Mouse (Mus musculus) ES-Bruce4 (cell line): ENCODE measurements around the gene Npm1. TPM values are rescaled to one million over a fixed set of nuclear protein-coding genes. Genes with fewer than 3 reads are reported as not detected.

Experiments used
- H3K27ac ChIP-seq: 2 replicates; pipeline ENCODE4 v1.5.1; 2012; ENCODE audit warnings: low read length, inconsistent platforms; ENCODE audit not compliant: insufficient read depth
- H3K27me3 ChIP-seq: 2 replicates; pipeline ENCODE4 v1.6.1; 2012; ENCODE audit warnings: mild to moderate bottlenecking, low read length, inconsistent platforms; ENCODE audit not compliant: control insufficient read depth, poor library complexity, insufficient read depth, severe bottlenecking
- H3K36me3 ChIP-seq: 2 replicates; pipeline ENCODE4 v1.6.1; 2012; ENCODE audit warnings: inconsistent platforms, mild to moderate bottlenecking, low read length, moderate library complexity; ENCODE audit not compliant: control insufficient read depth, poor library complexity, insufficient read depth, severe bottlenecking
- H3K4me1 ChIP-seq: one replicate; pipeline ENCODE4 v1.8.1; 2011; ENCODE audit warnings: low read length; ENCODE audit not compliant: control insufficient read depth, insufficient read depth
- H3K4me3 ChIP-seq: 2 replicates; pipeline ENCODE4 v1.5.1; 2011; ENCODE audit warnings: low read depth, mild to moderate bottlenecking, low read length
- H3K9ac ChIP-seq: 2 replicates; pipeline ENCODE4 v1.6.1; 2012; ENCODE audit warnings: low read depth, mild to moderate bottlenecking, inconsistent platforms; ENCODE audit not compliant: poor library complexity, severe bottlenecking
- H3K9me3 ChIP-seq: replicated peaks from 2 replicates; pipeline ENCODE4 v1.6.1; 2012; ENCODE audit warnings: mild to moderate bottlenecking, low read length, inconsistent platforms; ENCODE audit not compliant: control insufficient read depth, poor library complexity, insufficient read depth, severe bottlenecking
- CTCF ChIP-seq: IDR thresholded peaks from one replicate; pipeline ENCODE4 v1.8.1; 2011; ENCODE audit warnings: low read depth, low read length
- EP300 ChIP-seq: IDR thresholded peaks from 2 replicates; pipeline ENCODE4 v1.6.1; 2011; ENCODE audit warnings: low read depth, low read length; ENCODE audit not compliant: insufficient read depth
- POLR2A ChIP-seq: IDR thresholded peaks from one replicate; pipeline ENCODE4 v1.8.1; 2011; ENCODE audit warnings: low read length; ENCODE audit not compliant: insufficient read depth
- polyA plus RNA-seq: library from polyadenylated mRNA; stranded (reverse); fragments of >200 nt; gene quantifications from 2 replicates; pipeline ENCODE4 v1.2.4, GENCODE M21; 2011; ENCODE audit warnings: low read depth; ENCODE audit not compliant: missing spikeins, insufficient read depth, insufficient read length

Gene Npm1
- polyA plus RNA-seq, 1 experiment = 5,189 TPM

DNA sequence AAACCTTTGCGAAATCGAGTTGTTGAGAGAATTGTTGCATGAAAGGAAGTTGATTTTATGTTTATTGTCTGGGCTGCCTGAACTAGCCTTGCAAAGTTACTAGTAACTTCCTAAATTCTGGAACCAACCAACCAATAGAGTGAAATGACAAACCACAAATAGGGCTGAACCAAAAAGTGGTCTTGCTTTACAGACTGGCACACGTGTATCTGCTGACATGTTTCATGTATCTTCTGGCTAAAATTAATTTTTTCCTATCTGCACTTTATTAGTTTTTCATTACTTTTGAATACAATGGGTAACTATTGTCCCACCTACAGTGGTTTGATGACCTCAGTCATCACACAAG is 13.9 kb downstream of the Npm1 start:
- H3K4me3 ChIP-seq = no peak overlapping the region
- H3K4me1 ChIP-seq = no peaks in the 10 kb centered on the region
- no peaks in the 10 kb centered on the region for H3K9me3 ChIP-seq
- no peak overlapping the region for H3K9ac ChIP-seq
- H3K27me3 ChIP-seq = peaks cover 3% of the 10 kb centered on the region; the same call in 1 of the 2 replicates
- H3K36me3 ChIP-seq = peaks cover 38% of the 10 kb centered on the region
- H3K27ac ChIP-seq = peak overlapping the region; percentile 14; the same call in 1 of the 2 replicates
- no peak for TF ChIP-seq CTCF
- TF ChIP-seq POLR2A = no peak
- TF ChIP-seq EP300 = no peak

DNA sequence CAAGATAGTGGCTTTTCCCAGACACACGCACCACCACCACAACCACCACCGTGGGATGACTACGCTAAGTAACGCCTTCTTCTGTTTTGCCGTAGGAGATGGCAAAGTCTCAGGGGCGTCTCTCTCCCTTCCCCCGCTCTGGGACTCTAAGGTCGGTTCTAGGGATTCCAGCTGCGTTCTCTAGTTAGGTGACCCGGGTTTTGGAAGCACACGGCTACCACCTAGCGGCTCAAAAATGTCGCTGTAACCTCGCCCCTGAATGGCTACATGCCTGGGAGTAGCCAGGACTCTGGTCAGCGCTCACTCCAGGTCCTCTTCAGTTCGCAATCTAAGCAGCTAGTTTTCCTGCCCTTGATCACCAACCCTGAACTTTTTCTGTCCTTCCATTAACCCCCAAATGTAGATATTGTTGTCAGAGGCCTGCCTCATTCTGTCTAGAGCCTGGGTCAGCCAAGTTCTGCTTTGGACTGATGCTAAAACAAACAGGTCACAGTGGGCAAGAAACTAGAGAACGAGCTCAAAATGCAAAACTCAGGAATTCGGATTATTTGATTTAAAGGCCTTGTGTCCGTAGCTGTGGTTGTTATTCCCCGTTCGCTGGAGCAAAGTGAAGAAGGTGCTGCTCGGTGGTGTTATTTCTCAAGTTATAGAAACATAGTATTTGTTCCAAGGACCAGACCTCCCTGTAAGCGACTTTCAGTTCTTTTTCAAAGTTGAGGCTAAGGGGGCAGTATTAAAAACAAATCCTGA is 14.5 kb downstream of the Npm1 start:
- TF ChIP-seq POLR2A = no peak
- TF ChIP-seq EP300 = 0 out of 2 replicates have a peak, but pooled peaks have one; percentile 37
- peak; percentile 77 for TF ChIP-seq CTCF
- no peak overlapping the region; the same call in 1 of the 2 replicates for H3K9ac ChIP-seq

DNA sequence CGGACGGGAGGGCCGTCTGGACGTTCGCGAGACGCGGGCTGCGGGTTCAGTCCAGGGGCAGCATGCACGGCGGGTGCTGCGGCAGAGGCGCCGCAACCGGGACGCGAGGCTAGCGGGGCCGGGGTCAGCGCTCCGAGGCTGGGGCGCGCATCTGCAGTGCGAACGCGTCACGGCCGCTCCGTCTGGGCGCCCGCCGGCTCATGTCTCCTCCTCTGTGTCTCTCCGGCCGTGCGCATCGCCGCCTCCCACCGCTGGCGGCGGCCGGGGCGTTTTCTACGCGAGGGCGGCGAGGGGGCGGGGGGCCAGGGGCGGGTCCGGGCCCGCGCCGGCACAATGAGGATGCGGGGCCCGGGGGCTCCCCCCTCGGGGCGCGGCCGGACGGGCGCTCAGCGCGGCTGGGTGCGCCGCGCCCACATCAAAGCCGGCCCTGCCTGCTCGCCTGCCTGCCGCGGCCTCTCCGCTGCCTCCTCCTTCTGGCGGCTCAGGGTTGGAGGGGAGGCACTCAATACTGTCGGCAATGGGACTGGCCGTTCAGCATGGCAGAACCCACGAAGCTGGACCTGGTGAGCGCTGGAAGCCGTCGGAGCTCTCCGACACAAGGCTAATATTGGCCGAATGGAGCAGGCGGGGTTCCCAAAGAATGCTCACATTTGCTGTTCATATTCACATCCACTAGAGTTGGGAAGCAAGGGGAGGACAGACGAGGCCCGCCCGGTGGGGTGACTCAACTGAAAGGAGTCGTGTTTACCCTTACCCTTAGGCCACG is 15.3 kb downstream of the Npm1 start:
- Histone ChIP-seq H3K27me3 (peaks cover 3% of the 10 kb centered on the region; the same call in 1 of the 2 replicates), H3K4me1 (no peaks in the 10 kb centered on the region), H3K27ac (no peak overlapping the region), H3K36me3 (peaks cover 25% of the 10 kb centered on the region), H3K9ac (peak overlapping the region; percentile 69), H3K4me3 (peak overlapping the region; percentile 75), H3K9me3 (no peaks in the 10 kb centered on the region)
- TF ChIP-seq POLR2A (no peak), CTCF (no peak), EP300 (no peak)

More for the DNA sequence above, 14.5 kb downstream of the Npm1 start:
- peaks cover 3% of the 10 kb centered on the region; the same call in 1 of the 2 replicates for H3K27me3 ChIP-seq
- H3K27ac ChIP-seq = peak overlapping the region; percentile 14; the same call in 1 of the 2 replicates
- peaks cover 32% of the 10 kb centered on the region for H3K36me3 ChIP-seq
- H3K4me3 ChIP-seq = peak overlapping the region; percentile 59
- H3K9me3 ChIP-seq = no peaks in the 10 kb centered on the region
- H3K4me1 ChIP-seq = no peaks in the 10 kb centered on the region

DNA sequence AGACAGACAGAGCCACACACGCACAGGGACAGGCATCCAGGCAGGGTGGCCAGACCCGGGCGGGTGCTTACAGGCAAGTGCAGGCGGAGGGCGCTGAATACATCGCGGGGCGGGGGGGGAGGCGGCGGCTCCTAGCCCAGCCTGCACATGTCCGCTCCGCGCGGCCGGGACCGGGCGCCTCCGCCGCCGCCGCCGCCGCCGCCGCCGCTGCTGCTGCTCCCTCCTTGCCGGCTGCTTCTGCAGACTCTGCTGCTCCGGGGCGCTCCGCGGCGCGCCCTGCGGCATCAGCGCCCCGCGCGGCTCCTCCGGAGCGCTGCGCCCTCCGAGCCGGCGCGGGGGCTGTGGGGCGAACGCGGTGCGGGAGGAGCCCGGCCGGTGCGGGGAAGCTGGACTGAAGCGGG is 15.8 kb downstream of the Npm1 start, which contains the start of gene Fgf18:
Gene Fgf18, minus strand, starts transcription at position 230 of the 401 bp plus-strand sequence.
- Histone ChIP-seq H3K36me3 (peaks cover 20% of the 10 kb centered on the region), H3K4me1 (no peaks in the 10 kb centered on the region), H3K9me3 (no peaks in the 10 kb centered on the region), H3K27me3 (peaks cover 3% of the 10 kb centered on the region; the same call in 1 of the 2 replicates), H3K4me3 (peak within 1 kb of the TSS; percentile 87), H3K27ac (no peak within 1 kb of the TSS), H3K9ac (peak within 1 kb of the TSS; percentile 69)
- TF ChIP-seq EP300 (no peak), POLR2A (no peak), CTCF (no peak)

DNA sequence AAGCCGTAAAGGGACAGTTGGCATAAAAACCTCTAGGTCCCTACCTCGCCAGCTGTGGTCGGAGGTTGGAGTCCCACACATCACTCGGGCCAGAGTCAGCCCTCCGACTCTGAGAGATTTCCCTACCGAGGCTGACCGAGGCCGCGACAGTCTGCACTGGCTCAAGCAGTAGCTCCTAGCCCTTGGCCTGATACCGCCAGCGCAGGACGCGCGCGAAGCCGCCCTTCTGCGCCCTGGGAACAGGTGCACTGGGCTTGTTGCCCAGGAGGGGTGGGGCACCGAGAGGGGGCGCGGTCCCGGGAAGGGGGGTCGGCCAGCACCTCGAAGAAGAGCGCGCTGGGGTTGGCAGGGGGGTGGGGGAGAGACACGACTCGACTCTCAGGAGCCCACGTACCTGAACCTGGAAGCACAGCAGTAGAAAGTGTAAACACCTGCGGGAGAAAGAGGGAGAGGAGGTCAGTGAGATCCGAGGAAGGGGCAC is 16.3 kb downstream of the Npm1 start:
- H3K36me3 ChIP-seq = peaks cover 15% of the 10 kb centered on the region
- H3K4me3 ChIP-seq = peak overlapping the region; percentile 87
- TF ChIP-seq CTCF (no peak), POLR2A (no peak), EP300 (no peak)
- H3K9ac ChIP-seq = peak overlapping the region; percentile 69
- peaks cover 3% of the 10 kb centered on the region; the same call in 1 of the 2 replicates for H3K27me3 ChIP-seq
- no peaks in the 10 kb centered on the region for H3K9me3 ChIP-seq
- no peak overlapping the region for H3K27ac ChIP-seq
- H3K4me1 ChIP-seq = no peaks in the 10 kb centered on the region

DNA sequence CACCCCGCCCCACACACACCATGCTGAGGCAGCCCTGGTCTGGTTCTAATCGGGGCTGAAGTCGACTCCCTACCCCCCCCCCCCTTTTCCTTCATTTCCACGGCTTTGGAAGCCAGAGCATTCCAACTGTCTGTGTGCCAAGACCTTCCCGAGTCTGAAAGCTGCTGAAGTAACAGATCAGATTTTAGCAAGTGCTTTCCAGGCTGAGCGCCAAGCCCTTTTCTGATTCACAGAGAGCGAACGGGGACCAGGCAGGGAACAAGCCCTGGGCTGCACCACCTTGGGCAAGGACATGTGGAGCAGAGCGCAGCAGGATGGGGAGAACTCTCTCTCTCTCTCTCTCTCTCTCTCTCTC is 16.9 kb downstream of the Npm1 start:
- peaks cover 3% of the 10 kb centered on the region; the same call in 1 of the 2 replicates for H3K27me3 ChIP-seq
- TF ChIP-seq CTCF (no peak), POLR2A (no peak), EP300 (no peak)
- no peaks in the 10 kb centered on the region for H3K9me3 ChIP-seq
- H3K9ac ChIP-seq = no peak overlapping the region
- H3K4me3 ChIP-seq = no peak overlapping the region
- no peak overlapping the region for H3K27ac ChIP-seq
- H3K36me3 ChIP-seq = peaks cover 11% of the 10 kb centered on the region
- H3K4me1 ChIP-seq = no peaks in the 10 kb centered on the region
